In the genomic region with DNA sequence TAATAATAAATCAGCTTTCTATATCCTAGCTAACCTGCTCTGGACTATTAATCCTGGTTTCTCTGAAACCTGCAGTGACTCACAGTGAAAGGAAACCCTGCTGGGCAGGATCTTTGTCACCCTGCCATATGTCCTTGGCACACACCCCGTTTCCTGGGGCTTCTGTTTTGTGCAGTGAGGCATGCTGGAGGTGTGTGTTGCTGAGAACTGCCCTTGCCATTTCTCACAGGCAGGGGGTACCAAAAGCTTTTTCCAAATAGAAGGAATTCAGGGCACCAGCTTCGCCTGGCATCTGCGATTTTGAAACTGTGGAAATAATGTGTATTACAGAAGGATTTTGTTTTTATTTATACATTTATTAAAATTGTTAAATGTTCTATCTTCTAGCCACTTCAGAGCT, we compare ENCODE assay signal across 8 mouse cellular contexts. TPM values are rescaled to one million over a fixed set of nuclear protein-coding genes. Genes with fewer than 3 reads are reported as not detected.
DNase-seq lines count a peak whose midpoint lies in the region.

No protein-coding gene starts in this region.

- intact Hi-C loops in left cerebral cortex, postnatal 4 days (cut with DNase I): no loop called here
- intact Hi-C loops in left cerebral cortex, postnatal 25 days (cut with DNase I): no loop called here

- DNase-seq in gastrocnemius, adult 18-20 months (ENCODE audit: low spot score): peak; percentile 15
- DNase-seq in gastrocnemius, adult 8-10 months (ENCODE audit: low spot score in 2 of 2): no peak
- DNase-seq in left cerebral cortex, postnatal 4 days: peak; percentile 83
- DNase-seq in left cerebral cortex, postnatal 25 days (ENCODE audit: low spot score in 2 of 2): no peak
- peak; percentile 79 for DNase-seq in adrenal gland, postnatal 25 days
- DNase-seq in kidney, postnatal 4 days: peak; percentile 30 to 39
- DNase-seq in MN1 (ENCODE audit: low spot score): no peak
- no peak for DNase-seq in embryo, embryonic 10 days (ENCODE audit: low spot score)

RNA-seq across cellular contexts. Expression of a gene that starts 40.8 kb away (rescaled TPM):
- 1 to 10 TPM; 1.2 to 4.2 TPM for total RNA-seq in gastrocnemius, adult 18-20 months (2021)
- total RNA-seq in gastrocnemius, adult 8-10 months (2022): 1 to 10 TPM in 3 of 4 experiments, under 1 TPM in 1; 0.74 to 2.7 (median 2.0) TPM
- 10 to 100 TPM; 85.4 to 88.9 TPM for total RNA-seq in left cerebral cortex, postnatal 4 days (2021)
- 100 to 1,000 TPM; 372 to 386 TPM for total RNA-seq in left cerebral cortex, postnatal 25 days (2021)
- 399 and 527 TPM in 2 replicates for total RNA-seq in adrenal gland, postnatal 25 days (2021)

Comparison
In these comparisons a context has a peak if more than half of its experiments do, and no peak if none do; other contexts are left out.
1. DNase-seq: peak in gastrocnemius, adult 18-20 months (single experiment), left cerebral cortex, postnatal 4 days (single experiment), adrenal gland, postnatal 25 days (single experiment) and kidney, postnatal 4 days (2 of 2); none in gastrocnemius, adult 8-10 months (0 of 2), left cerebral cortex, postnatal 25 days (0 of 2), MN1 (single experiment) and embryo, embryonic 10 days (single experiment).
2. RNA of a gene that starts 40.8 kb away (total RNA-seq): 399 to 527 TPM in adrenal gland, postnatal 25 days, 372 to 386 TPM in left cerebral cortex, postnatal 25 days and 85.4 to 88.9 TPM in left cerebral cortex, postnatal 4 days; 1.2 to 4.2 TPM in gastrocnemius, adult 18-20 months and 0.74 to 2.7 TPM in gastrocnemius, adult 8-10 months; every median in the first group is over 10 times any median in the second.